Mouse (Mus musculus) urinary bladder, postnatal 25 days (tissue): ENCODE data around the gene Hykk.
"Not testable (repeated sequence)": the region's sequence is repeated elsewhere in the genome, so short reads cannot be mapped to it uniquely, and the experiment has no call there.

Experiments
- DNase-seq: peaks from one replicate; pipeline ENCODE4 v3.0.0; 2022; ENCODE audit warnings: low spot score

Gene Hykk

DNA sequence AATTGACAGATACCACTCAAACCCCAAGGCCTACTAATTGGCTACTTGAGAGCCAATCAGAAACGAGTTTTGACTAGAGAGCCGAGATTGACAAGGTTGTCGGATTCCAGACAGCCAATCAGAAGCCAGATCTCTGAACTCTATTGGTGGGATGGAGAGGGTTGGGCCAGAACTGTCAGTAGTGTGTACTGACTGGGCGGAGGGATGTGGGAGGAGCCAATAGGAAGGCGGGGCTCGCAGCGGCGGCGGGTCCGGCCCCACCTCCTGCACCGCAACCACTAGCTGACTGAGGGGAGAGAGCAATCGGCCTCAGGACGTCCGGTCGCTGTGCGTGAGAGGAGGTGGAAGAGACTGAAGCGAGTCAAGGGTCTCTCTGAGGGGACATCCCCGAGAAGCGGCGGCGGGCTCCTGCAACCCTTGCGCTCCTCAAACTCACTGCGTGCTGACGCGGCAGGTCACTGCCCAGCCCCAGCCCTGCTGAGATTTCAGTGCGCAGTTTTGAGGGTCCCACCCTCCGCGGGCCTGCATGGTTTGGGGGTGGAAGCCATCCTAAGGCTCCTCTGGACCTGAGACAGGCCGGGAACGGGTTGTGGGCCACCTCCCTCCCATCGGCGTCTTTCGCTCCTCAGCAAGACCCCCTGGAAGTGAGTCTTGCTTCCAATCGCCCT lies at the start of gene Hykk:
TSS of gene Hykk (plus strand) at position 274 of the 668 bp plus-strand sequence.
- peak; percentile 70 for DNase-seq

DNA sequence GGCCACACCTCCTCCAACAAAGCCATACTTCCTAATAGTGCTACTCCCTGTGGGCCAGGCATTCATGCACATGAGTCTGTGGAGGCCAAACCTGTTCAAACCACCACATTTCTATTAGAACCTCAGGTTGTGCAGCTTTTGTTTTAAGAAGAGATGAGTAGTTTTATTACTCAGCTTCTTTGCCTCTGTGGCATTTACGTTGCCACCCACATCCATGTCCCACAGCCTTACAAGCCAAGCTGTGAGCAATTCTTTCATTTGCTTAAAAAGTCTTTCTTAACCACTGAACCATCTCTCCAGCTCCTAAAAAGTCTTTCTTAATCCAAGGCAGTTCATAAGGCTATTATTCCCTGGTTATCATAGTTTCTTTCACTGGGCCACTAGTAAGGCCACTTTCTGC lies 38.3 kb upstream of the Hykk start:
- DNase-seq, result no peak

DNA sequence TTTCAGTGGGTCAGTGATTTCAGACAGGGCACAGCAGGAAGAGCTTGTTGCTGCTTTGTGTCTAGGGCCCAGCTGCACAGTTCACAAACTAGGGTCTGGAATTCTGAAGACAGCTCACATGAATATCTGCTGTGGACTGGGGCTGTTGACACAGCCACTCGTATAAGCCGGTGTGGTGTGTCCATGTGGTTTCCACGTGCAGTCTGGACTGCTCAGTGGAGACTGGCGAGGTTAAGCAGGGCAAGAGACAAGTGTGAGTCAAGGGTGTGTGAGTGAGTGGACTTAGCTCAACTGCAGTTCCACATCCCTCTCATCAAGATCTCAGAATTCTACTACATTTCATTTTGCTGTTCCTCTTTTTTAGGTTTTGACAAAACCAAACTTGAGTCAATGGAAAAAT lies 25.0 kb upstream of the Hykk start:
- DNase-seq, result no peak

DNA sequence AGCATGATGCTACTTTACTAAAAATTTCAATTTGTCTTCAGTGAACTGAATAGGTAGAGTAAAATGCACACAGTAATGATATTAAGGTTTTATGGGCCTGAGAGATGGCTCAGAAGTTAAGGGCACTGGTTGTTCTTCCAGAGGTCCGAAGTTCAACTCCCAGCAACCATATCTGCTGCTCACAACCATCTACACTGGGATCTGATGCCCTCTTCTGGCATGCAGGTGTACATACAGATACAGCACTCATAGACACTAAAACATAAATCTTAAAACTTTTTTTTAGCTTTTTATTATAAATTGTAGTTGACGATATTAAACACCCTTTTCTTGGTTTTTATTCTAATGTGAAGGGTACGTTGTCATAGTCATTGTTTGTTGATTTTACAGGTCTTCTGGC lies 20.0 kb upstream of the Hykk start:
- no peak for DNase-seq

DNA sequence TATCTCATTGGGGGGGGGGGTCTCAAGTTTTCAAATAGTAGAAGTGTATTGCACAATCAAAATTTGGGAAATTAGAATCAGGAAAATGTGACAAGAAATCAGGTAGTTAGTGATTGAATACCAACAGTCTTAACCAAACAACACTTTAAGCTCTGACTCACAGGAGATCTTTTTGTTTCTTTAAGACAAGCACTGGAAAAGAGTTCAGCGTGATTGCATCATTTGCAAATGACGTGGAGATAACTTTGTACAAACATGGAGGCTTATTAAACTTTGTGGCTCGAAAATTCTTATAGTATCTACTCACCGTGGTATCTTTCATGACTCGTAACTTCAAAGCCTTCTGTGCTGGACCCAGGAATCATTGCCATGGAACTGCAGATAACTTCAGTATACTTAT lies 7.6 kb upstream of the Hykk start:
- no peak for DNase-seq

DNA sequence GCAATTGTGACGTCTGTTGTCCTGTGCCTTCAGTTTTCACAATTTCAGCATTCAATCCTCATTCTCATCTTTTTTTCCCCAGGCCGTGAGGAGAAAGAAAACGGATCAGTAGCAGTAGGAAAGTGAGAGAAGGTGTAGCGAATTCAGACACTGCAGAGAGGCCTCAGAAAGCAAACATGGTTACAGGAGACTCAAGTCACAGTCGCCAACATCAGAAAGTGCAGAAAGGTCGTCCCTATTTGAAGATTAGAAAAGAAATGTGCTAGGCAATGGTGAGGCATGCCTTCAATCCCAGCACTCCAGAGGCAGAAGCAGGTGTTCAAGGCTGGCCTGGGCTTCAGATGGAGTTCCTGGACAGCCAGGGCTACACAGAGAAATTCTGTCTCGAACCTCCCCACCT lies 1.5 kb upstream of the Hykk start:
- DNase-seq, result no peak

DNA sequence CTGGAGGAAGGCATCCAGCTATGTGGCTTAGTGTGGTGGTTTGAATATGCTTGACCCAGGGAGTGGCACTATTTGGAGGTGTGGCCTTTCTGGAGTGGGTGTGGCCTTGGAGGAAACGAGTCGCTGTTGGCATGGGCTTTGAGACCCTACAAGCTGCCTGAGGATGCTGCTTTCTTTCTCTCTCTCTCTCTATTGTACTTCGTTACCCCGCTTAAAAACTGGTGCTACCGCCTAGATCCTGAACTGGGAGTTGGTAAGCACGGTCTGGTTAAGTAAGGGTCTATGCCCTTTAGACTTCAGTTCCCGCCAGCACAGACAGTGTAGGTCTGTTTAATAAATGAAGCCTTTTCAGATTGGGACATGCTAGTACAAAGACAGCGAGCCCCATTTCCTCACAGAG lies 682 bp upstream of the Hykk start:
- DNase-seq, result no peak

DNA sequence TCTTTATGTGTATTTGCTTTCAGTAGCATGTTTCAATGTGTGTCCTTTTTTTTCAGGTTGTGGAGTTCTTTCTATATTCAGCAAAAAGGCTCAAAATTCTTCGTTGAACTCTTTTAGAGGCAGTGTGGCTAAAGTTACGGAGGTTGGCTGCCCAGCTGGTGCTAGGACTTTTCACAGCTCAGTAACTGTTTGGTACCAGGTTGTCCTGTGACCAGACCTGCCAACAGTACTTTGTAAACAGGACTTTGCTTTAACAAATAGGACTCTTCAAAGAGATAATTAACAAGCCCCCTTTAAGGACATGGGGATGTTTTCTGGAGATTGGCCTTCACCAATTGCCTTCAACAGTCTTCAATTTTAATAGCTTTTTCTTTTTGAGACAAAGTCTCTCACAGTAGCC lies 1.1 kb downstream of the Hykk start:
- no peak for DNase-seq

DNA sequence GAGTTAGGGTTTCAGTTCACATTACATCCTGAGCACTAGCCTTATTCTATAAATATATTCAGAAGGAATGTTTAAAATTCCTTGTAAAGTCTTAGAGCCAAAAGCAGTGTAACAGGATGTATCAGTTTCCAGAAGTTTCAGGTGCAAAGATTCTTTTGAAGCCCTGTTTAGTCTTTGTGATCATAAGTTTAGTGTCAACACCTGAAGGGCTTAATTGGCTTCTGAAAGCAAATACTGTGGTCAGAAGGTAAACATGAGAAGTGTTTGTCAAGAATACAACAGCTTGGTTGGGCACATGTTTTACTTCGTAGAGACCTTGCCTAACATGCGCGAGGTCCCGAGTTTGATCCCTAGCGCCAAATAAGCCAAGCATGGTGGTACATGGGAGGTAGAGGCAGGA lies 1.7 kb downstream of the Hykk start:
- no peak for DNase-seq

DNA sequence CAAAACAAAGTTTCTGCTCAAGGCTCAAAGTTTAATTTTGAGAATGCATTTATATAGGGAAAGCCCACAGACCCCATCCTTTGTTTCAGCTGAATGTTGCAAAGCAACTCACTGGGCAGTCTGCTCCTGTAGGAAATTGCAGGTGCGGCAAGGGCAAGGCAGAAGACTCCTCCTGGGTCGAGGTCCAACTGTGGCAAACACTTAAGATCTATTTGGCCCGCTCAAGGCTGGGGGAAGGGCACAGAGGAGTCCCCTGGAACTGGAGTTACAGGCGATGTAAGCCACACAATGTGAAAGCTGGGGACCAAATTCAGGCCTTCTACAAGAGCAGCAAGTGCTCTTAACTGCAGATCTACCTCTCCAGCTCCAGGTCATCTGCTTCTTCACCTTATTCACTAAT lies 2.9 kb downstream of the Hykk start:
- no peak for DNase-seq

DNA sequence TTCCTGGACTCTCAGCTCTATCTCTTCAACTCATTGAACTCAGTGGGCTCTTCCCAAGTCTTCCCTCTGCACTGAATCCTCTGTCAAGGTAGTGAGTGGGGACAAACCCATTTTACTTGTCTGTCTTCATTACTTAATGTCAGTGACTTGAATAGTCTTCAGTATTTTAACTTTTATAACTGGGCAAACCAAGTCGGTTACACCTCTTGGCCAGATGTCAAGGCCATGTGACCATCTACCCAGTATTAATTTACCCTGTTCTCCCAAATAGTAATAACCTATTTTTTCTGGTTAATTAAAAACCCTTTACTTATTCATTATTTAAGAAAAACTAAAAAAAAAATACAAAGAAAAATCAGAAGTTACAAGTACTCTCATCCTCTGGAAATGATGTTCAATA lies 13.7 kb downstream of the Hykk start:
- DNase-seq, result no peak

DNA sequence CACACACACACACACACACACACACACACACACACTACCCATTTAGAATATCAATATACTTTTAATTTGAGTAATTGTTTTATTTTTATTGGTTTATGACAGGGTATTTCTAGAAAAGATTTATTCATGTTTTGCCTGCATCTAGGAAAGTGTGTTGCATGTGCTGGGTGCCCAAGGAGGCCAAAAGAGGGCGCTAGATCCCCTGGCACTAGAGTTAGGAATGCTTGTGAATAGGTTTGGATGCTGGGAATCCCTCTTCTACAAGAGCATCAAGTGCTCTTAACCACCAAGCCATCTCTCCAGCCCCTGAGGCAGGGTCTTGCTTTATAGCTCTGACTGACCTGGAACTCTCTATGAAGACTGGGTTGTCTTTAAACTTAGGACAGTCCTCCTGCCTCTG lies 14.7 kb downstream of the Hykk start:
- no peak for DNase-seq

DNA sequence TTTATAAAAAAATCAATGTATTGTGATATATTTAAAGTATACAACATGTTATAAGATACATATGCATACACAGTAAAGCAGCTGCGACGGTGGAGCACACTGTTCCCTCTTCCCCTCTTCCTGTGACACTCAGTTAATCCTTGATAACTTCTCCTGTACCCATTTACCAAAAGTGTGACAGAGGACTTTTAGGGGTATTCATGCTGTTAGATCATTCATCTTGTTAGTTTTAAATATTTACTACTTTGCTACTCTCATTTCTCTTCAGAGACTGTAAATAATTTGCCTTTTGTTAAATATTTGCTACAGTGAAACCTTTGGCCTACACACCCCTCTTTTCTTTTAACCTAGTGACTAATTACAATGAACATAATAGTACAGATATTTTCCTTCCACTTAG lies 15.3 kb downstream of the Hykk start:
- DNase-seq, result no peak

DNA sequence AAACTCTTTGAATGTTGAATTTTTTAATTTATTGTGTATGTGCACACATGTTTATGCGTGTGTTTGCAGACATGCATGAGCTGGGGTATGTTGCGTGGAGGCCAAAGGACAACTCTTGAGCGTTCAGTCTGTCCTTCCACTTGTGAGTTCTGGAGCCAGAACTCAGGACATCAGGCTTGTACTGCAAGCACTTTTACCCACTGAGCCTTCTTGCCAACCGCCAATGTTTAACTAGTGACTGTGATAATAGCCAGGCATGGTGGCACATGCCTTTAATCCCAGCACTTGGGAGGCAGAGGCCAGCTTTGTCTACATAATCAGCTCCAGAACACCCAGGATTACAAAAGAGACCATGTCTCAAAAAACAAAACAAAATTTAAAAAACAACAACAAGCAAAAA lies 25.0 kb downstream of the Hykk start:
- DNase-seq, result no peak

DNA sequence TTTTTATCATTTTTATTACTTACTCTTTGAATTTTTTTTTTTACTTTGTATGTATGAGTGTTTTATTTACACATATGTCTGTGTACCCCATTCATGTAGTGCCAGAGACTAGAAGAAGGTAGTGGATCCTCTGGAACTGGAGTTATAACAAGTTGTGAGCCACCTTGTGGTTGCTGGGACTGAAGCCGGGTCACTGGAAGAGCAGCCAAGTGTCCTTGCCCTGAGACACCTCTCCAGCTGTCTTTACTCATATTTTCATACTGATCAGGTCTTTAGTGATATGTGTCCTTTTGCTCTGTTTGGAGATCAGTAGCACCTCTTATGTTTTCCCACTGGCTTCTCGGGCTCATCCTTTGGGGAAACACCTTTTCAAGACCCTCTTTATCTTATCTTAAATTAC lies 27.4 kb downstream of the Hykk start:
- no peak for DNase-seq

DNA sequence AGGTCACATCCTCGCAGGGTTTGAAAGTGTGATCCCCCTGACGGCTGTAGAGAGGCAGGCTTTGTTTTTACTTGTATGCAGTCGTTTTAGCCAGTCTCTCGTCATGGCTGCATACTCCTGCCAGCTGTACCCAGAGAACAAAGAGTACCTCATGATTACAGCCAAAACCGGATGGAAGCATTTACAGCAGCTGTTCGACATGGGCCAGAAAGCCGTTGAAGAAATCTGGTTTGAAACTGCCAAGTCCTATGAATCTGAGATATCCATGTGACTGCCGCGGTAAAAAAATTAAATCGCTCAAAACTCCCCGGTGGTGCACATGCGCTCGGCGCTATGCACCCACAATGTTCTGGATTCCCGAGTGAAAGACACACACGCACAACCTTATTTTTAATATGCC lies 29.2 kb downstream of the Hykk start:
- DNase-seq, result no peak

DNA sequence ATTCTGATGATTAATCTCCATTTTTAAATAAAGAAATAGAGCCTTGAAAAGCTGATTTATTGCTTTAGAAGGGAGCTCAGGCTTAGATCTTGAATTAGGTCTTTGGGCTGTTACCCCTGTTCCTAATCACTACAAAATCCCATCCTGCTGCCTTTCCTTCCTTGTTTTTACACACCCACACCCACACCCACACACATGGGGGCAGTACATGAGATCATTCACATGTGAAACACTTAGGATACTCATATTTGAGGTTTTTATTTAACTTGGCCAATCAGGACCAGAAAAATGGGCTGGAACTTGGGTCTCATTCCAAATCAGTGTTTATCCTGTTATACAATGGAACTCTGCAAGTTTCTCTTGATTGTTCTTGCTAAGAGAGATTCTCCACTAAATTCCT lies 32.4 kb downstream of the Hykk start:
- DNase-seq, result no peak

DNA sequence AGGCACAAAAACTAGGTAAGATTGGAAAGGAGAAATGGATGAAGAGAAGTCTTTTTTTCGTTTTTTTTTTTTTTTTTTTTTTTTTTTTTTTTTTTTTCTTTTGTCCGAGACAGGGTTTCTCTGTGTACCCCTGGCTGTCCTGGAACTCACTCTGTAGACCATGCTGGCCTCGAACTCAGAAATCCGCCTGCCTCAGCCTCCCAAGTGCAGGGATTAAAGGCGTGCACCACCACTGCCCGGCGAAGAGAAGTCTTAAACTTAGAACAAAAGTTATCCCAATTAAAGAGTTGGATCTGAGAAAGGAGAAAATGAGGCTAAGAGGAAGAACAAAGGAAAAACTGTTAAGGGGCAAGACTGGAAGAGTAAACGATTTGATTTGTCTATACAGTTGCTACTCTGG lies 33.1 kb downstream of the Hykk start:
- DNase-seq, result not testable (repeated sequence)

DNA sequence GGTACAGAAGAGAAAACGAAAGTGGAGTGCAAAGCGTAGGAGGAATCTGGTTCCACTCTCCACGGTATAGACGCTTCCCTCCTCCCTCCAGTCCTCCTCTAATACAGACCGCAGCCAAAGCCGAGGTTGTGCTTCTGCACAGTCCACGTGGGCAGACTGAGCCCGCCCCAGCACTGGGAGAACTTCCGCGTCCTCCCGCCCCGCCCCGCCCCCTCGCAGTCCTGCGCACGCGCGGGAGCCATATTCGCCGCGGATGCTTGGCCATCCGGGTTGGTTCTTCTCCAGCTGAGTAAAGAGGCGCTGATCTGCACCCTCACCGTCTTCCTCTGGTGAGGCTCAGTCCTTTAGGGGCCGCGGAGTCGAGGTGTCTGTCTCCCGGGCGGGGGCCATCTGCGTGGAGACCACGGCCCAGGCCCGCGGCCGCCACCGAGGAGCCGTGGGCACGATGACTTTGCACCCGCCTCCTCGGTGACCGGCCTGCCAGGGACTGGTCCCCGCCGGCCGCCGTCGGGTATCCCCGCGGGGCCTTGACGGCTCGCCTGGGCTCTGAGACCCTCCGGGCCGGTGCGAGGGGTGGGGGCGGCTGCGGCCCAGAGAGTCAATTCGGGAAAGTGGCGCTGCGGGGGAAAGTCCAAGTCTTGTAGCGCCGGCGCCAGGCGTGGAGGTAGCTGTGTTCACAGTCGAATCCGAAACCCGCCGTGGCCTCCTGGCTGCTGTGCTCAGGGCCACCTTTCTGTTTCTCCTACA lies 33.7 kb downstream of the Hykk start, which contains the start of the genes Psma4 and AY074887:
TSS of gene Psma4 (plus strand) at position 216 of the 747 bp plus-strand sequence.
TSS of gene AY074887 (minus strand) at position 424 of the 747 bp plus-strand sequence.
- DNase-seq, result peak; percentile 91

DNA sequence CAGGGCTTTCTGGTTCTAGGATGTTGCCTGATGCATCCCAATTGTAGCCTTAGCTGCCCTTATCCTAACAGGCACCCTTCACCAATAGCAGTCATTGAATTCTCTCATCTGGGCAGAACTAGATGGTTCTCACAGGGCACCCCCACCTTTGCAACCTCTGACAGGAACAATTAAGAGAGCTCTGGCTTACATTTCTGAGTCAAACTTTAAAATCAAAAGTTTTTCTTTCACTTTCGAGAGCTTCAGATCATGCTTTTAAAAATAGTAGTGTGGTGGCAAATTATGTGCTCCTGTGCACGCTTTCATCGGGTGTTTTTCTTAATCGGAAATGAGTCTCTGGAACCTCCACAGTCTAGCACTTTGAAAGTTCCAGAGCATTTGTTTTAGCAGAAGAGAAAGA lies 44.0 kb downstream of the Hykk start:
- no peak for DNase-seq

DNA sequence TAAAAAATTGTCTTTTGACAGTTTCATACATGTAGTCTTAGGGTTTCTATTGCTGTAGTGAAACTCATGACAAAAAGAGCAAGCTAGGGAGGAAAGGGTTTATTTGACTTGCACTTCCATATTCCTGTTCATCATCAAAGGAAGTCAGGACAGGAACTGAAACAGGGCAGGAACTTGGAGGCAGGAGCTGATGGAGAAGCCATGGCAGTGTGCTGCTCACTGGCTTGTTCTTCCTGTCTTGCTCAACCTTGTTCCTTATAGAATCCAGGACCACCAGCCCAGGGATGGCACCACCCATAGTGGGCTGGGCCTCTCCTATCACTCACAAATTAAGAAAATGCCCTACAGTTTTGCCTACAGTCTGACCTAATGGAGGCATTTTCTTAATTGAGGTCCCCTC lies 46.6 kb downstream of the Hykk start:
- no peak for DNase-seq

DNA sequence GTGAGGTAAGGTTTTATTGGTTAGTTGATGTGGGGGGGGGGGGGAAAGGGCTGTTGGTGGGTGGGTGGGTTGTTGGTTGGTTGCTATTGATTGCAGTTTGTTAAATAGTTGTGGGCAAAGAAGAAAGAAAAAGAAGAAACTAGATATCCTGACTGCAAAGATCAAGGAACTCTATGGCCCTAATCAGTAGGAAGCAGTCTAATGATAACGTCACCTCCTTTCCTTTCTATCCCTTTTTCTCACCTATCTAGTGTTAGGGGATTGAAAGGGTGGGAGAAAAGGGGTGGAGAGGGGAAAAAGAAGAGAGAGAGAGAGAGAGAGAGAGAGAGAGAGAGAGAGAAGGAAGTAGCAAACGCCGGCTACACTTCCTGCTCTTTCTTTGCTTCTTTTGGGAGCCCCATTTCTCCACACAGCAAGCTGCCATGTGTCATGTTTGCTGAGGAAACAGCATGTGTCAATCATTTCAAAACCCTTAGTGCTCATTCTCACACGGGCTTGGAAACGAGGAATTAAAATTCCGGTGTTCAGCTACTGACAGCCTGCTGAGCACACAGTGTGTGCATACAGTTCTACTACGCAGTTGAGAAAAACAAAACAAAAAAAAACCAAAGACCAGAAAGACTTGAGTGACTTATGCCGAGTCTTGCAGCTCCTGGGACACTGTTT lies 53.0 kb downstream of the Hykk start:
- no peak for DNase-seq

DNA sequence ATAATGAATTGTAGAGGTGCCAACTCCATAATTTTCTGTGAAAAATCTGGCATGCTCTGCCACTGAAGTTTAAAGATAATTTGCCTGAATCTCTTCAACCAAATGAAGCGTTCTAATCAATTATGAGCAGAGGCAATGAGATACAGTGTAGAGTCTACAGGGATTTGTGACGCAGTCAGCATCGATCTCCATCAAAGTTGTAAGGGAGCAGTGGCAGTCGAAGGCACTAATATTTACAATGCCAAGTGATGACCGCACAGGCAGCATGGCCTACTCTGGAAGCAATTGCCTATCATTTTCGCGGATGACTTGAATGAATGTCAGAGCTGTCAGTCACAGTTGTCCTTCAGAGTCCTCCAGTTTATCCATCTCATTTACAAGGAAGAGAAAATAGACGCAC lies 63.6 kb downstream of the Hykk start, which contains the start of gene Chrna5:
TSS of gene Chrna5 (plus strand) at position 207 of the 400 bp plus-strand sequence.
- no peak for DNase-seq
